Comparison of ENCODE assay signal across 16 mouse cellular contexts in genomic region chr17:83695785-83696184, GRCm38 (mm10). TPM values are rescaled to one million over a fixed set of nuclear protein-coding genes. Genes with fewer than 3 reads are reported as not detected.
A peak's percentile ranks its signal among the peaks of the same experiment; 100 is the strongest.
DNase-seq lines count a peak whose midpoint lies in the region; ATAC-seq and TF ChIP-seq lines count a peak whose summit lies in the region.
"Had no signal": no experiment of that assay in that cellular context is flagged by ENCODE, and none has a peak within 500 bp of the region (broad histone marks: within the 10 kb centered on the region; RNA-seq: fewer than 3 reads in every experiment).

No protein-coding gene starts in this region.

- H3K4me1 ChIP-seq in lung, postnatal 0 days (ENCODE audit: insufficient read depth, low read depth, low read length): no peaks in the 10 kb centered on the region
- no peaks in the 10 kb centered on the region for H3K4me1 ChIP-seq in cerebellum, adult 2 months (ENCODE audit: control insufficient read depth, insufficient read depth, low read length)
- H3K4me1 ChIP-seq in embryonic facial prominence, embryonic 10.5 days: peaks cover 5% of the 10 kb centered on the region; the same call in 1 of the 2 replicates
- no peaks in the 10 kb centered on the region for H3K4me1 ChIP-seq in hindbrain, postnatal 0 days (ENCODE audit: insufficient read depth, low read length)

- 71% methylated on average over 2 of the region's 2 CpGs for WGBS in lung, postnatal 0 days
- 75% methylated on average over 2 of the region's 2 CpGs for WGBS in cerebellum, adult 2 months
- 69% methylated on average over 2 of the region's 2 CpGs for WGBS in embryonic facial prominence, embryonic 10.5 days
- WGBS in hindbrain, postnatal 0 days: 70% methylated on average over 2 of the region's 2 CpGs

- H3K36me3 ChIP-seq in lung, postnatal 0 days (ENCODE audit: insufficient read depth, low read length): no peaks in the 10 kb centered on the region
- H3K36me3 ChIP-seq in embryonic facial prominence, embryonic 10.5 days (replicated peaks): no peaks in the 10 kb centered on the region
- H3K36me3 ChIP-seq in hindbrain, postnatal 0 days (ENCODE audit: insufficient read depth, low read length): no peaks in the 10 kb centered on the region

- H3K4me2 ChIP-seq in lung, postnatal 0 days (replicated peaks; ENCODE audit: low read depth, low read length): no peak overlapping the region
- no peak overlapping the region for H3K4me2 ChIP-seq in hindbrain, postnatal 0 days (ENCODE audit: low read depth, low read length)

- no peaks in the 10 kb centered on the region for H3K27me3 ChIP-seq in lung, postnatal 0 days (replicated peaks; ENCODE audit: insufficient read depth, low read length)
- no peaks in the 10 kb centered on the region for H3K27me3 ChIP-seq in cerebellum, adult 2 months (ENCODE audit: control insufficient read depth, insufficient read depth, low read length)
- H3K27me3 ChIP-seq in embryonic facial prominence, embryonic 10.5 days (replicated peaks; ENCODE audit: low read depth, poor library complexity, severe bottlenecking): no peaks in the 10 kb centered on the region
- no peaks in the 10 kb centered on the region for H3K27me3 ChIP-seq in hindbrain, postnatal 0 days (ENCODE audit: insufficient read depth, low read length)

- TF ChIP-seq POLR2A in cerebellum, adult 2 months (IDR thresholded peaks at IDR 0.05; ENCODE audit: borderline replicate concordance, insufficient read depth, low read length): no peak

- no peak overlapping the region for H3K27ac ChIP-seq in lung, postnatal 0 days (ENCODE audit: low read length)
- H3K27ac ChIP-seq in cerebellum, adult 2 months (ENCODE audit: insufficient read depth, low read length): no peak overlapping the region
- H3K27ac ChIP-seq in embryonic facial prominence, embryonic 10.5 days (replicated peaks): no peak overlapping the region
- H3K27ac ChIP-seq in hindbrain, postnatal 0 days: no peak overlapping the region
- H3K27ac ChIP-seq: heart, adult 2 months; left cerebral cortex, adult 2 months; macrophage had no signal

- TF ChIP-seq CTCF in lung, postnatal 0 days (IDR thresholded peaks at IDR 0.05): no peak
- TF ChIP-seq CTCF in cerebellum, adult 2 months (IDR thresholded peaks at IDR 0.05; ENCODE audit: borderline replicate concordance, insufficient read depth, low read depth, low read length): no peak
- no peak for TF ChIP-seq CTCF in hindbrain, postnatal 0 days (IDR thresholded peaks at IDR 0.05; ENCODE audit: low read depth)

- TF ChIP-seq EP300 in lung, postnatal 0 days (IDR thresholded peaks at IDR 0.05): no peak

- no peak overlapping the region for H3K4me3 ChIP-seq in lung, postnatal 0 days (ENCODE audit: low read depth, low read length)
- no peak overlapping the region for H3K4me3 ChIP-seq in cerebellum, adult 2 months (replicated peaks; ENCODE audit: insufficient read depth, low read depth, low read length)
- no peak overlapping the region for H3K4me3 ChIP-seq in embryonic facial prominence, embryonic 10.5 days
- H3K4me3 ChIP-seq in hindbrain, postnatal 0 days (ENCODE audit: low read length): no peak overlapping the region
- H3K4me3 ChIP-seq: heart, adult 2 months; left cerebral cortex, adult 2 months had no signal

- DNase-seq in lung, postnatal 0 days (ENCODE audit: low spot score): peak; percentile 13
- no peak for DNase-seq in lung, postnatal 10 days
- DNase-seq in naive thymus-derived CD4-positive, alpha-beta T cell, adult 2 months (ENCODE audit: low read depth): peak; percentile 28
- DNase-seq in thymus, postnatal 25 days: peak; percentile 41
- DNase-seq in cerebellum, adult 2 months: no peak
- no peak for DNase-seq in embryonic facial prominence, embryonic 10.5 days (ENCODE audit: low spot score)
- DNase-seq in hindbrain, postnatal 0 days (ENCODE audit: low spot score): no peak
- DNase-seq: adrenal gland, postnatal 36 days; cerebellum, adult 11 months; embryo, embryonic 11 days; heart, adult 2 months; heart, postnatal 10 days; kidney, adult 11 months had no signal

- no peaks in the 10 kb centered on the region; the same call in 1 of the 2 replicates for H3K9me3 ChIP-seq in lung, postnatal 0 days (ENCODE audit: low read length)
- H3K9me3 ChIP-seq in embryonic facial prominence, embryonic 10.5 days: 0 out of 2 replicates have a peak, but pooled peaks cover 5% of the 10 kb centered on the region
- H3K9me3 ChIP-seq in hindbrain, postnatal 0 days (ENCODE audit: low read length): no peaks in the 10 kb centered on the region

- no peak for ATAC-seq in lung, postnatal 0 days
- peak; percentile 93 for ATAC-seq in common myeloid progenitor, adult 5-6 weeks (replicated peaks; ENCODE audit: low read depth, poor library complexity, severe bottlenecking)
- ATAC-seq in hindbrain, postnatal 0 days: no peak

- no peak overlapping the region for H3K9ac ChIP-seq in lung, postnatal 0 days (replicated peaks; ENCODE audit: low read depth)
- no peak overlapping the region for H3K9ac ChIP-seq in hindbrain, postnatal 0 days (replicated peaks; ENCODE audit: low read length)

RNA-seq across cellular contexts. Expression of gene Mta3, which starts 10.2 kb away (rescaled TPM):
- polyA plus RNA-seq in lung, postnatal 0 days (2015; fragmentation: Nextera tagmentation; extraction: Ambion mirVana): 32.0 and 40.0 TPM in 2 replicates
- total RNA-seq in common myeloid progenitor, adult 5-6 weeks (2017): 59.5 and 75.8 TPM in 2 replicates
- polyA plus RNA-seq in cerebellum, adult 2 months (2012; rRNA removed): 67.2 and 68.2 TPM in 2 replicates
- polyA plus RNA-seq in embryonic facial prominence, embryonic 10.5 days (2016; fragmentation: Nextera tagmentation; extraction: Ambion mirVana): 38.4 and 40.5 TPM in 2 replicates
- total RNA-seq in hindbrain, postnatal 0 days (2014; rRNA removed): 31.7 and 58.5 TPM in 2 replicates
- 33.0 and 36.8 TPM in 2 replicates for polyA plus RNA-seq in hindbrain, postnatal 0 days (2015; fragmentation: Nextera tagmentation; extraction: Ambion mirVana)

Comparison
In these comparisons a context has a peak if more than half of its experiments do, and no peak if none do; other contexts are left out.
1. DNase-seq: peak in lung, postnatal 0 days (single experiment), naive thymus-derived CD4-positive, alpha-beta T cell, adult 2 months (single experiment) and thymus, postnatal 25 days (single experiment); none in lung, postnatal 10 days (single experiment), cerebellum, adult 2 months (0 of 2), embryonic facial prominence, embryonic 10.5 days (single experiment) and hindbrain, postnatal 0 days (single experiment).